Mouse (Mus musculus) CD4-positive, CD25-positive, alpha-beta regulatory T cell, adult 2 months (primary cell): ENCODE measurements around the gene Phf21a.

Experiments used
- DNase-seq: peaks from one replicate; pipeline ENCODE4 v3.0.0-alpha.2; 2012; ENCODE audit warnings: low read depth, low spot score

The Phf21a gene

DNA sequence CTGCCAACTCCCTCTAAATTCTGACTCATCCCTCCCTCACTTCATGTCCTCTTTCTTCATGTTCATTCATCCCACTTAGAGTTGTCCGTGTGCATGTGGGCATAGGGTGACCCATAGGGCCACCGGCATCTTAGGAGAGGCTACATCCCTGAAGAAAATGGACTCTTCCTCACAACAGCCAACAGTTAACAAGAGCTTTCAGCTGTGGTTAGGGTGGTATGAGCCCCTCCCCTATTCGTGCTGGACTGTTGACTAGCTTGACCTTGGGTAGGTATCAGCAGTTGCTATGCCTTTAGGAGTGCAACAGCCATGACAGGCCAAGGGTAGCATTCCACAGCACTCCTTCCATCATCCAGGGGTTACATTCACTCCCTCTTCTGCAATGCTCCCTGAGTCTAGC, 198.6 kb downstream of the Phf21a start:
- DNase-seq = no peak

DNA sequence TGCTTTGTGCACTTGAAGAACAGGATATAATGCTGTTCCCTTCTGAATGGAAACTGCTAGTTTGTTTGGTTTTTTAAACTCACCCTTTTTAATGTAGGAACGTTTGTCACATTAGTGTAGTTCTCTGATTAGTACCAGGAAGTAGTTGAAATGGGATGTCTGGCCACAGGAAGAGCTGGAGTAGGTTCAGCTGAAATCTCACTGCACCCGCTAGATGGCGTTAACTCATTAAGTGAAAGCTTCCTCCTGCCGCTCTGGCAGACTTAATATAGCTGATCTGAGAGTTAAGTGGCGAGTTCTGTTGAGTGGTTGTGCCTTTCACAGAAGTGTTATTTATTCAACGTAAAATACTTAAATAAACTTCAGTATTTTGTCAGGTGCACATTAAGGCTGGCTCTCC, 203.5 kb downstream of the Phf21a start:
- DNase-seq = peak; percentile 86

DNA sequence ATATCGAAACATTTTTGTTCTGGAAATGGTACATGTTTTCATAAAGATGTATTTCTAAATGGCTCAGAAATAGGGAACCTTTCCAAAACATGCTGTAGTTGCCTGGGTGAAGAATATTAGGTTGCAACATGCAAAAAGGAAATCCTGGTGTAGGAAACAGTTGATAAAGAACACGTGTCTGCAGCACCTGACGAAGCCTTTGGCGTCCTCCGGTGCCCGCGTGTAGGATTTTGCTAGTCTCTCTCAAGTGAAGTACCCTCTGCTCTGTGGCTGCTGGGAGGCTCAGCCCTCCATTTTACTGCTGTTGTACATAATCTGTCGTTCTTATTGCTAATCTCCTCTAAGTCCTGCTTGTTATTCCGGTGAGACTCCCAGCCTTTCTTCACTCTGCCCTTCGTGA, 207.0 kb downstream of the Phf21a start:
- no peak for DNase-seq

DNA sequence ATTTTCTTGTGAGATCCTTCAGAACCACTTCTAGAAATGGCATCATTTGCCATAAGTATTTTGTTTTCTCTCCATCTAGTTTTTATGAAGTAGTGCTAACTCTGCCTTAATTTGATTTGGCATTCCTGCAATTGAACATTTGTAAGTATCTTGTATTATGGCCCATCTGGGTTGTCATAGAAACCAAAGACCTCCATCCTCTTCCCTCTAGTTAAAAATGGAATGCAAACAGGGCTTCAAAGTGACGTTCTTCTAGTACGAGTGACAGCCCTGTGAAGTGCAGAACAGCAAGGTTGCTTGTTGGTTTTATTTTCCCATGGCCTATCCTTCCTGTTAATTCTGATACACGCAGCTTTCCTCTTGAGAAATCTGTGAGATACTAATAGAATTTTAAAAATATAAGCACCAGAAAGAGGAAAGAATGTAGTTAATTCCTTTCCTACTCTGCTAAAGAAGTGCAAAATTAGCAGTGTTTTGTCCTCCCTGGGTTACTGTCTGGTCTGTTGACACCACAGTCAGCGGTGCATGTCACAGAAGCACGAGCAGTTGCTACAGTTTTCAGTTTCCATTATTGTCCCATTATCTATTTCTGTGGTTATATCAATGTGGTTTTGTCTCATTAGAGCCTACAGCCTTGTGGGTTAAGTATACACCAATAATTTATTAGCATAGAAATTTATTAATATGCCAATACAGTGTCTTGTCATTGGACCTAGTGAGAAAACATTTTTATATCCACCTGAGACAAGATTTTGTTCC, 209.1 kb downstream of the Phf21a start:
- no peak for DNase-seq

DNA sequence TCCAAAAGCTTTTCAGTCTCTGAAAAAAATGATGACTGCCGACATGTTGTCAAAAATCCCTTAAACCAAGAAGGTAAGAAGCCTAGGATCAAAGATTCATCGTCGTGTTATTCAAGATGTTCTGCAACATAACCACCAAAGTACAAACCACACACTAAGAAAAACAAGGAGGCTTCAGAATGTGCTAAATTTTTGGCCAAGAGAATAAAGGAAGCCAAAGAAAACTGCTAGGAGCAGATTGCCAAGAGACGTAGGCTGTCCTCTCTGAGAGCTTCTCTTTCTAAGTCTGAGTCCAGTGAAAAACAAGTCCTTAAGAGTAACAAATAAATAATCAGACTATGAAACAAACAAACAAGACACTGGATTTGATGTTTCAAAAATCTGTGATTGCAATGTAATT, 219.6 kb downstream of the Phf21a start:
- no peak for DNase-seq

DNA sequence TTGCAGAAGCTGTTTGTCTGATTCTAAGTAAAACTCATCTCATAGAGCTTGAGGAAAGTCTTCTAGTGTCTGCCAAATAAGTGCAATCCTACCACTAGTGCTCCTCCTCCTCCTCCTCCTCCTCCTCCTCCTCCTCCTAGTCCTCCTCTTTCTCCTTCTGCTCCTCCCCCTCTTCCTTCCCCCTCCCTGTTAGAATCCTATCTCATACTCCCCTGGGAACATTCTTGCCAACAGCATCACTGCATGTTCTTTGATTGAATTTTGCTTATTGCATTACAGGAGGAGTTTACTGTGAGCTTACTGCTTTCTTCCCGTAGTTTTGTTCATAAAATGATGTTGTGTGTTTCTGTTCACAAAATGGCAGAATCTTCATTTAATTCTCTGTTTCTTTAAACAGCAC, 221.1 kb downstream of the Phf21a start:
- no peak for DNase-seq

DNA sequence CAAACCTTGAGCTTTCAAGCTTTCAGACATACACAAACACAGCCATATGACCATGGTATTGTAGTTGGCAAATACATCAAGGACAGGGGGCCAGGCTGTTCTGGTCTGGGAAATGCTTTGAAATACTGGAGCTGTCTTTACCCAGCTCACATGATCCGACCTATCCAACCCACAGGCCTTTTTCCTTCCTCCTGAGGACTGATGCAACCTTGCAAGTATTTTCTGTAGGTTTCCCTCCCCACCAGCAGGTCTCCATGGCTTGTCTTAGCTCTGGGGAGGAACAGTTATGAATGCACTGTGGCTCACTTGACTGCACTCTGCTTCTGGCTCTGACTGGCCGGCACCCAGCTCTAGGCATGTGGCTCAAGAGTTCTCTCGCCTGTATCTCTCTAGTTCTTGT, 223.7 kb downstream of the Phf21a start:
- DNase-seq = no peak

DNA sequence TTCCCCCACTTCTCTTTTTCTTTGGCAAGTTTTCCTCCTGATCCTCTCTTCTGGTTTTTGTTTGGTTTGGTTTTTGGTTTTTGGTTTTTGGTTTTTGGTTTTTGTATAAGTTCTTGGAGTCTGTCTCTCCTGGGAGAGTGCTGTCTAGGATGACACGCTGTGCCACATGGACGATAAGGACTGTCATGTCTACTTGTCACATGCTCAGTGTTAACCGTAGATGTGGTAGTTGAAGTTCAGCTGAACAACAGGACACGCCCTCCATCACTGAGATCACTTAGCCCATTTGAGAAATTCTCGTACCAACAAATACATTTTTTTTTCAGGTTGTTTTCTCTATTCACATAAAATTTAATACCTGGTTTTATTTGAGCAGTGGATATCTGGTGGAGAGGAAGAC, 224.3 kb downstream of the Phf21a start:
- DNase-seq = no peak

DNA sequence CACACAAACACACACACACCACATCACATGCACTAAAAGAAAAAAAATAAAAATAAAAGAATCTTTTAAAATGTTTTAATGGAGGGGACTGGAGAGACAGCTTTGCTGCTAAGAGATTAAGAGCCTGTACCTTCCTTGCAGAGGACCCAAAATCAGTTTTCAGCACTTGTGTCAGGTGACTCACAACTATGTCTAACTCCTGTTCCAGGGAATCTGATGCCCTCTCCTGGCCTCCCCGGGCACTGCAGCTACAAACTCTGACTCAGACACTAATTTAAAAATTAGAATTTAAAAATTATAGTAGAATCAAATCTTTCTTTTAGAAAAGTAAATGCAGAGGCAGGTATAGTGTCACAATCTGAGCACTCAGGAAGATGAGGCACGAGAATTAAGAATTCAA, 229.8 kb downstream of the Phf21a start:
- peak; percentile 59 for DNase-seq

DNA sequence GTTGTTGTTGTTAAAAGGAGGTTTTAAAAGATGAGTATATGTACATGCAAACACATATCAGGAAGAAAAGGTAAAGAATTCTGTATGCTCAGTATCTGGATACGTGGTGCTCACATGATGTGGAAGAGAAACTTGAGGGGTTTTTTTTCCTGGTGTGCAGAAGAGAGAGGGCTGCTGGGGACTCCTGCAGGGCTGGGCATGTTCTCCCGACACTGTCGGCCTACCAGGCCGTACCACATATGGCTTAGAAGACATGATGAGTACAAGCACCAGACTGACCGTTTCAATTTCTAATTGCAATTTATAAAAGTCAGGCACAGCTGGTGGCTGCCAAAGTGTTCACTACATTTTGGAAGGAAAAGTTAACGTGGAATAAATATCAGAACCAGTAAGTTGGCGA, 232.8 kb downstream of the Phf21a start:
- DNase-seq = no peak

DNA sequence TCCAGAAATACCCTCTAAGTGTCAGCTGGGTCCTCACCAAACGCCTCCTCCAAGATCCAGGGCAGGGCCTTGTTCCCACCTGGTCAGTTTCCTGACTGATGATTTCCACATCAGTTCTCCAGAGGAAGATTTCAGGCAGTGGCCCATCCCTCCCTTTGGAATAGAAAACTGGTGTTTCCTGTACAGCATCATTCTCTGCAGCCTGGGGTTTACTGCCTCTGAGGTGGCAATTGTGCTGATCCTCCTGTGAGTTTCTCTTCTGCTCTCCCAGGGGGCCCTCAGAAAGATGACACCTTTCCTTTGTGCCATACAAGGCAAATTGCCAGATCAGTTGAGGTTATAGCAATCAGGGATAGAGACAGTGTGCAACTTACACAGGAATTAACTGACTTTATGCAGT, 233.3 kb downstream of the Phf21a start:
- DNase-seq = no peak

DNA sequence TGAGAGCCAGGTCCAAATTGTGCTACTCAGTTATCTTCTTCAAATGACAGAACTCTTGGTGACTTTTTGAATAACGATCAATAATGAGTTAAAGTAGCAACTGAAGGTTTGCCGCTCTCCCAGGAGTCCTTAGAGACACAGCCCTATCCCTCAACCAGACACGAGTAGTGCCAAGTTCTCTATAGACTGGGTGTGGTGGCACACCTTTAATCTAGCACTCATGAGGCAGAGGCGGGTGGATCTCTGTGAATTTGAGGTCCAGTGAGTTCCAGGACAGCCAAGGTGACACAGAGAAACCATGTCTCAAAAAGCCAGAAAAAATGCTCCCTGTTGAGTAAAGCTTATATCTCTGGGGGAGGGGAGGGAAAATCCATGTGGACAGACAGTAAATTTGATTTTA, 234.7 kb downstream of the Phf21a start:
- no peak for DNase-seq

DNA sequence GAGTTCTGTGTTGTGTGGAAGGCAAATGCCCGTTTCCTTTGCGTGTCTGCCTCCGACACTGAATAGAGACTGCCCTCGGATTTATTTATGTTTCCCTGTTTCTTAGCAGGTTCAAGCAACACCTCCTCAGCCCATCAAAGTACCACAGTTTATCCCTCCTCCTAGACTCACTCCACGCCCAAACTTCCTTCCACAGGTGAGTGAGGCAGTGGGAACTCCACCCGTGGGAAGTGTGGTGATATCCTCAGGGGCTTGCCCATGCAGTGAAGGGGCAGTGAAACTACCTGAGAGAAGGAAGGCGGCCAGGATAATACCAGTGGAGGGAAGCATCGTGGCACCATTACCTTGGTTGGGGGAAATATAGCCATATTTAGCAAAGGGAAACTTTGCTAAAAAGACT, 235.3 kb downstream of the Phf21a start:
- no peak for DNase-seq

DNA sequence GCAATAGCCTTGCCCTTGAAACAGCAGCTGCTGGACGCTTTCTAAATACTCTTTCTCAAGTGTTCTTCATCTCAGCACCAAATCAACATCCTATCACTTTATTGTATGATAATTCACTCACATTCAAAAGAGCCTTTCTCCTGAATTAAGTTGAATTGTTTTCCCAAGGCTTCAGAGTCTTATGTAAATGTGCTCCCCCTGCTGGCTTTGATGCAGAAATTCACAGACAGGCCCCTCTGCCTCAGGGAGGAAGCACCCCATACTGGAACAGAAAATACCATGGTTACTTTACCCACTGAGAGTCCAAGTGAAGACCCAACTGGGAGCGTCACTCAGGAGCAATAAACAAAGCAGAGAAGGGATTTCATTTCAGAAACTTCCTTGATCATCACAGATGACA, 237.9 kb downstream of the Phf21a start:
- DNase-seq = peak; percentile 65

DNA sequence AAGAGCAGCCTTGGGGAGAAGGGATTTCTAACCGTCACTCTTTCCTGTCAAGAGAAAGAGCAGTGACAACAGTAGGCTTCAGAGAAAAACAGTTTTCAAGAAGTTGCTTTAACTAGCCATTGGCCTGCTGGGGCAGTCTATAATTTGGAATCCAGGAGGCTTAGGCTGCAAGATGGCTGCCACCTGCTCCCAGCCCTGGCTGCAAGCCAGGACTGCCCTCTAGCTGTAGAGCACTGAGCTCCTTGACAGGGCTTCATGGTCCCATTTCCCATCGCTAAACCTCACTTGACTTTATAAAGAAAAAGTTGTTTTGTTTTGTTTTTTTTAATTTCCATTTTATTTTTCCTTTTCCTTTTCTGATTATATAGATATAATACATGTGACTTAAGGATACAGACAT, 238.5 kb downstream of the Phf21a start:
- peak; percentile 24 for DNase-seq

DNA sequence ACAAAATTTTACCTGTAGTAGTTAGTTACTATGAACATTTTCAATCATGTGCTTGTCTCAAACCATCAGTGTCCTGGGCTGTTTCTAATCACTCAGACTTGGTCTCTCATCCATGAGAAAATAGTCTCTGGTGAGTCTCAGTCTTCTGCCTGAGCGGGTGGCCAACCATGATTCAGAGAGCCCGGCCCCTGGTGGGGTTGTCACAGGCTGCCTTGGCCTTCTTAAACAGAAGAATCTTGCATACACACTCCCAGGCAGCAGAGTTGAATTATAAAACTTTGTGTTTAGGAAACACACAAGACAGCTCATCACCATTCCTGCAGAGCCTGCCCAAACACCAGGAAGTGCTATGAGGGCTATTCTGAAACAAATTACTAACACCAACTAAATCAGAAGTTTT, 239.0 kb downstream of the Phf21a start:
- DNase-seq = no peak

DNA sequence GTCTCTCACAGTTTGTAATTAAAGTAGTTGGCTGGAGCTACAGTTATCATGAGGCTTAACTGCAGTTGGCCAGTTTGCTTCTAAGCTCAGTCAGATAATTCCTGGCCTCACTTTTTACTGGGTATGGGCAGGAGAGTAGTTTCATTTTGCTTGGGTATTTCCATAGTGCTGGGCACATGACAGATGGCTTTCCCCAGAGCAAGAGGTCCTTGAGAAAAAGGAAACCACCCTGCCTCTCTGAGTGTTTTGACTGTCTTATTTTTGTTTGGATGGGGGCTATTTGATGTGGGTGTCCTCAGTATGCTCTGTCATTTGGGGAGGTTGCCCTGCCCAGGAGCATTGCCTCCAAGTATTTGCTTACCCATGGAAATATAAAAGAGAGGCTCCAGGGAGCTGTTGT, 249.5 kb downstream of the Phf21a start:
- no peak for DNase-seq

DNA sequence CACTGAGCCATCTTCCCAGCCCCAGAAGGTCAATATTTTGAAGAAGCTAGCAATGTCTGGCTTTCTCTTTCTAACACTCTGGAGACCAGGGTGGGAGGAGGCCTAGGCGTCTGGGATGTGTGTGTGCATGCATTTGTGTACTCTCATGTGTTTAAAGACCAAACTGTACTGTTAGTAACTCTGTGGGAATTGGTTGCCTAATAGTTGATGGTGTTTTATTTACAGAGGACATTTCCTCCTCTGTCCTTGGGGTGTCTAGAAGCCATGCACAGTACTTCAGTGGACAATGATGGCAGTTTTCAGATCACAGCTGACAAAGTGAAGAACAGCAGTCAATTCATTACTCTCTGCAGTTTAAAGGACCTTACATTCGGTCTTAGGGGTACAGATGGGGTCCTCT, 254.3 kb downstream of the Phf21a start:
- no peak for DNase-seq

DNA sequence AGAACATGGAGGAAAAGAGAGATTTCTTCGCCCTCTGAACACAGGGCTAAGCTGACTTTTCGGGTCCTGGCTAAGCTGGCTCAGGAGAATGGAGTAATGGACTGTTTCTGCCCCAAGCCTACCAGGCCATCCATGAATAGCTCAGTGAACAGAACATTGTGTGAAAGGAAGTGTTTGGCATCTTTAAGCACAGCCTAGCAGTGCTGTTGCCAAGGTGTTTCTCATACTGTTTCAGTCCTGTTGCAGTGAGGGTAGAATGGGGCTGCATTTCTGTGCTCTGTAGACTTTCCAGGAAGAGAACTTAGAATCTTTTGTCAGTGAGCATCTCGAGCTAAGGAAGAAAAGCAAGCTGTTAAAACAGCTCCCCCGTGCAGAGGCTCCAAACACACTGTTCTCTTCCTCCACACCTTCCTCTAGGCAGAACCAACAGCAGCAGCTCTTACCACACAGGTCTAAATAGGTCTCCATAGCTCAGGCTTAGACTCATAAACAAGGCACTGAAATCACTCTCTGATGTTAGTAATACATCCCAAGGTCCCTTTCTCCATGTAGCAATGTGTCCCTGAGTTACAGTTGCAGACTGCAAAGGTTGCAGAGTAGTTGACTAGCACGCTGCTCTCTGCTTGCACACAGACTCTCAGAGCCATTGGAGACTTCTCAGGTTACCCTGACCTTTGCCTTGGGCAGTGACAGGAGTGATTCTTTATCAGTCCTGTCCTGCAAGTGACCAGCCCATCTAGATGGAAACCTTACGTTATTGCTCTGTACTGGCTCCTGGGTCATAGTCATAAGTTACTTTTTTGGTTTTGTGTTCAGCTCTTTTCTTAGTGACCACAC, 256.9 kb downstream of the Phf21a start:
- DNase-seq = no peak

DNA sequence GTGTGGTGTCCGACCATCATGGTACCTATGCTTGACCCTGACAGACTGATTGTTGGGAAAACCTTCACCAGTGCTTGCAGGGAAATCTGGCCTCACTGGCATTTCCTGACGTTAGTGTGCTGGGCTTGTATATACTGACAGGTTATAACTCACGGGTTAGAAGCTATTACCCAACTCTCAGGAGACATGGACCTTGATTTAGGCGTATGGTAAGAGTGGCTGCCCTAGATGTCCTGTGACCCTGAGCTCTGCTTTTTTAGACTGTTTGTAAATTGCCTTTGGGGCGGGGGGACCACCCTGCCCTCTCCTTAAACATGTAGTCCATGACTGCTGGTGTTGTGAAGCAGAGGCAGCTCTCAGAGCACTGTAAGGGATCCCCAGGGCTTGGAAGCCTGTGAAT, 257.8 kb downstream of the Phf21a start:
- no peak for DNase-seq

DNA sequence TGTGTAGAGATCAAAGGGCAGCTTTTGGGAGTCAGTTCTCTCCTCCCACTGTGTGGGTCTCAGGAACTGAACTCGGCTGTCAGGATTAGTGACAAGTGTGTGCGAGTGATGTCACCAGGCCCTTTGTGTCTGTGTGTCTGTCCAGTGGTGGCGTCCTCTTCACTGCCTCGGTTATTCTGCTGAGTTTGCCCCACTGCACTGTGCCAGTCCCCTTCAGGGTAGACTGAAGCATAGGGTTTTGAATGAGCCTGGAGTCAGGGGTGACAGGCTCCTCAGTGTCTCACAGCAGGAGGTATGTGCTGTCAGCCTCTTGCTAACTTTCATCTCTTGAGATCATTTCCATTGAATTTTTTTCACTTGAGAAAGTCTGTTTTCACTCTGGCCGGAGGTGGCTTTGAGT, 260.5 kb downstream of the Phf21a start:
- DNase-seq = no peak

DNA sequence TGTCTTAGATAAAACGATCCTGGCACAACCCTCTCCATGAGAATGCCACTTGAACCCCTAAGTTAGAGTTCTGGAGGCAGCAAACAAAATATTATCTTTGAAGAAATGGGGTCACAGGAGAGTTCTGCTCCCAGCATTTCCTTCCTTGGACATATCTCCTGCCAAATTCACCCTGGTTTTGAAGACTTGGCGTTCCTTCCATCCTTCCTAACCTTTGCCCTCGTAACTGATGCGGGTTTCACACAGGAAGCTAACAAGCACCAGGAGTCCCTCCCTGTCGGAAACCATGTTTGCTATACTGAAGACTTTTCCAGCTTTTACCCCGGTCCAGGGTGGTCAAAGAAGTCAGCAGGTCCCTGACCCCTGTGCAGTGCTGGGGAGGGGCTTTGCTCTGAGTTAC, 261.3 kb downstream of the Phf21a start:
- DNase-seq = no peak

DNA sequence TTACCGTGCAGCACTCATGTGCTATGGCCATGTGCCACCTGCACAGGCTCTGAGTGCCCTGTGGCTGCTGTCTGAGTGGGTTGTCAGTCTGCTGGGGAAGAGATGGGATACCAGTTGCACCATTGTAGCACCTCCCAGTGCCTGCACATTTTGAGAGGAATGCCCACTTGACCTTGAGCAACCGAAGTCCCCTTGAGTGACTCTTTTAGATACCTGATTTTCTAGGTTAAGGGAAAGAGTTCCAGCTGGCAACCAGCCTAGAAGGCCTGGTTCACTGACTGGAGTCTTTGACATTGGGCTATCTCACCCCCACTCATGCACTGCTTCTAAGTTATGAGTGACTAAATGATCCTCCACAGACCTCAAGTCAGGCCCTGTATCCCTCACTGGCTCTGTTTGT, 266.4 kb downstream of the Phf21a start:
- no peak for DNase-seq
